Mouse (Mus musculus): Measurements from ENCODE around the gene Atp6v0d1. TPM values are rescaled to one million over a fixed set of nuclear protein-coding genes. Genes with fewer than 3 reads are reported as not detected.

Gene Atp6v0d1
- total RNA-seq, 2 experiments from 2014 or later, result 280 to 300 TPM

DNA sequence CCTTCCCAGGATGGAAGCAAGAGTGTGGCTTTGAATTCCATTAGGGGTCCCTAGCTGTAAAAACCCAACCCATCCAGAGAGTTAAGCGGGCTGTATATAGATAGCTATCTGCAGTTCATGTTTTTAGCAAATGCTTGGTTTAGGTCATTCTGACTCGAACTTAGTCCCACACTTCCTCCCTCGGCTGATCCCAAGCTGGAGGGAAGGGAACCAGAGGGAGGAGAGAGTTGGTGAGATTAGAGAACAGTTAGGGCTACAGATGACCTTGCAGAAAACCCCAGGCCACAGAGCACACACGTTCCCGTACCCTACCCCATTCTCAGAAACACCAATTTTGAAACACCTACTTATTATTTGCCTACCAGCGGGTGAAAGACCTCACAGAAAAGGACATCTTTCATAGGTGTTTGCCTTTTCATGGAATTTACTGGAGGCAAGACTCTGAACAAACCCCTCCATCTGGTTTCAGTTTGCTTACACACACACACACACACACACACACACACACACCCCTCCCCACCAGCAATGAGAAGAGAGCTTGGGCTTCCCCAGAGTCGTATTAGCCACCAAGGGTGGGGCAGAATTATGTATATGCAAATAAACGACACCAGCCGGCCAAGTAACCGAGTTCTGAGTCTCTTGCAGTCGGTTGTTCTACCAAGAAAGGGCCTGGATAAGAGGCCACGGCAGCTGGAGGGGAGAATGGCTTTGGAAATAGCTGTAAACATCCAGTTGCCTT, 55.7 kb downstream of the Atp6v0d1 start:
- no peak for DNase-seq (ENCODE audit: low spot score in 2 of 2)

DNA sequence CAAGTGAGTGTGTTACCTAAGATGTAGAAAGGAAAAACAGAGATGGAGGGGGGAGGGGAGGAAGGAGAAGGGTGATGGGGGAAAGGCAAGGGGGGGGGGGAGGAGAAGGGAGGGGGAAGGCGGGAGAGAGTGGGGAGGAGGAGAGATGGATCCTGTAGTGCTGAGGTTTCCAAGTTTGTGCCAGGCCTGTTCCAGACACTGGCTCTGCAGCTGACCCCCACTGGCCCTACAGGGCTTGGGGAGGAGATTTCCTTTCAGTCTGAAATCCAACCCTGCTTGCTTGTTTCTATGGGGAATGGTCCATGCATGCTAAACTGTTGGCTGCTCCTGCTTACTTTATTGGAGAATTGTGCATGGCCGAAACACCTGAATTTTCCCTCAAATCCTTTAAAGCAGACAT, 57.1 kb downstream of the Atp6v0d1 start:
- DNase-seq (ENCODE audit: low spot score in 2 of 2), result no peak

DNA sequence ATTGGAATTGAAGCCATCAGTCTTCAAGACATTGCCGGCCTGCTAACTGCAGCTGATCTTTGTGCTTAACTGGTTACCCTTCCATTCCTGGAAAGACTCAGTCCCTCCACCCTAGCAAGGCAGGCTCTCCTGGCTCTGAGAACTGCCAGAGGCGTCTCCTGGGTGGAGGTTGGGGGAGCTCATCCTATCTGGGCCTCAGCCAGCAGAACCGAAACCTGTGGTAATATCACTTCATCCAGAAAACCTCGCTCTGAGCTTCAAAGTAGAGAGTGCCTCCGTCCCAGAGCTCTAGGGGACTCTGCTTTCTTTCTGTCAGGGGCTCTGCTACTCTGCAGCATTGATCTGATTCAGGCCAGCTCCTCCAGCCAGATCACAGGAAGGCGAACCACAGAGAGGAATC, 58.9 kb downstream of the Atp6v0d1 start:
- no peak for DNase-seq (ENCODE audit: low spot score in 2 of 2)

DNA sequence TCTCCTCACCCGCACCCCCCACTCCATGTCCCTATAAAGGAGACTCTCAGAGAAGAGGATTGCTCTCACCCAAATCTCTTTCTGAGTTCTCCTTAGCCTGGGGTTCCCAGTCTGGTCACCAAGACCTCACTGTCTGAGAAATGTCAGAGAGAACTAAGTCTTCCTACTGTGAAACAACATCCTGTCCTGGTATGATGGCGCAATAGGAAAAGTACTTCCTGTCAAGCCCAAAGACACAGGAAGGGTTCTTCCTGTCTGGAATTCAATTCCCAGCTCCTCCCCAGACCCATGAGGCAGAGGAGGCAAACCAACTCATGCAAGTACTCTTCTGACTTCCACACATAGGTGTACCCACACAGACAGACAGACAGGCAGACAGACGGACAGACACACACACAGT, 61.2 kb downstream of the Atp6v0d1 start:
- no peak for DNase-seq (ENCODE audit: low spot score in 2 of 2)

DNA sequence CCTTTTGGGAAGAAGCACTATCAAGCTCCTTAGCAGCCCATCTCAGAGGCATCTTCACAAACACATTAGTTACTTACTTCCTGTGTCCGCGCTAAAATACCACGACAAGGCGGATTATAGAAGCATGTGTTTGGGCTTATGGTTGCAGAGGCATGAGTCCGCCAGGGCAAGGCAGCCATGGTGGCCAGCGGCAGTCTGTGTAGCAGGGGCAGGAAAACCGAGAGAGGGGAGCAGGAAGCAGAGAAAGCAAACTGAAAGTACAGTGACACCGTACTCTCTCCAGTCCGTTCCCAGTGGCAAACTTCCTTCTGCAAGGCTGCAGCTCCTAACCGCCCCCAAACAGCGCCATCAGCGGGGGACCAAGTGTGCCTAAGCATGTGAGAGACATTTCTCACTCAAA, 66.1 kb downstream of the Atp6v0d1 start:
- no peak for DNase-seq (ENCODE audit: low spot score in 2 of 2)

DNA sequence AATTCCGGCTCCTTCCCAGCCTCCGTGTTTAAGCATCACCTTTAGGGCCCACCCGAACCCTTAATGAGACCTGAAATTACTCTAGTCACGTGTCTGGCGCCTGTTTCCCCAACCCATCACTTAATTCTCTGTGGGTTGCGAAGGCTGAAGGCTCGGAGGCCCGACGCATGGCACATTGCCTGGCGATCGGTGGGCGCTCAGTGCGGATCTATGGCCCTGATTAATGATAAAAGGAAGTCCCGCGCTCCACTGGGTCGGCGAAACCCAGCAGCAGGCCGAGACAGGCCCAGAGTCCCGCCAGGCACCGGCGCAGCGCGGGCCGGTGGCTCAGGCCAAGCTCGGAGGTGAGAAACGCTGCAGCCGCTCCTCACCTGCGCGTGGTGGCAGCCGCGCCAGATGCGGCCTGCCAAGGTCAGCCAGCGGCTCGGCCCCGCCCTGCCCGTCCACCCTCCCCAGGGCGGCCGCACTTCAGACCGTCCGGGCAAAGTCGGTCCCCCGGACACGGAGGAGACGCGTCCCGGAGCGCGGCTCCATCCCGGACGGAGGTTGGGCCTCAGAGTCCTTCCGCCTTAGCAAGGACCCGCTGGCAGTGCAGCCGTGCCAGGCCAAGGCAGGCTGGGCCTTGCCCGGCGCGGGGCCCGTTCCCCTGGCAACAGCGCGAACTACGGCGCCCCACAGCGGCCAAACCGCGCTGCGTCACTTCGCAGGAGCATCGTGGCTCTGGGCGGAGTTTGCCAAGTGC, 69.2 kb downstream of the Atp6v0d1 start, which contains the start of gene Zdhhc1:
TSS of gene Zdhhc1 (minus strand) at position 464 of the 742 bp plus-strand sequence.
- peak; percentile 83 to 91 for DNase-seq (ENCODE audit: low spot score in 2 of 2)

DNA sequence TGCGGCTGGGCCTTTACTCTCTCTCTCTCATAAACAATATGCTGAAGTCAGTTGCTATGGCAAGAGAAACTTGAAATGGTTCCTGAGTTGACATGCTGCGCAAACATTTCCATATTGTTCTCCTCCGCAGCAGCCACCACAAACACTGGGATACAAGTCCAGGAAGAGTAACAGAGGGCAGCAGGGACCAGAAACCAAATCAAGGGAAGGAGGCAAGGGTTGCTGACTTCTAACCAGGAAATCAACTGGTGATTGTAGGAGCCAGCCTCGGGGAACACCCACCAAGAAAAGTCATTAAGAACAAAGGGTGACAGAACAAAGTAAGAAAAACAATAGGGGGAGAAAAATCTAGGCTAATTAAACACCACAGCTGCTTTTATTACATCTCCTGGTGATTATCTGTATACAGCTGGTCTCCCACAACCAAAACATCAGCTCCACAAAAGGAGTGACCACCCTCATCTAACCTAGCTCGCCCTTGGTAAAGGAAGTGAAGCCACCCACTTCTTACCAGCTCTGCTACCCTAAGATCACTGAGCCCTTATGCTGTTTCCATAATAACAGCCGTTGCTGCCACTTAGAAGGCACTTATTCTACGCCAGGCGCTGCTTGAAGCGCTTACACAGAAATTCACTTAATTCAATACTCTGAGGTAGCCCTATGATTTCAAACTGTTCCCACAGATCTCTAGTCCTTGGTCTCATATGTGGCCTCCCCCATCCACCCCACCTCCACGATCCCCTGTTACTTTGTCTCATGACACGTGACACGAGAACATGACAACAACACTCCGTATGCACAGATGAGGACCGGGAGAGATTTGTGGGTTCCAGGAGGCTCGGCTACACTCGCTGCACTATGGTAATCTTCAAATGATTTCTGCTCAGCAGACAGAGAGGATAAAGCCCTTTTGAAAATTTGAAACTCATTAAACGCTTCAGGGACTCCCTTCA, 70.2 kb downstream of the Atp6v0d1 start:
- no peak for DNase-seq (ENCODE audit: low spot score in 2 of 2)

DNA sequence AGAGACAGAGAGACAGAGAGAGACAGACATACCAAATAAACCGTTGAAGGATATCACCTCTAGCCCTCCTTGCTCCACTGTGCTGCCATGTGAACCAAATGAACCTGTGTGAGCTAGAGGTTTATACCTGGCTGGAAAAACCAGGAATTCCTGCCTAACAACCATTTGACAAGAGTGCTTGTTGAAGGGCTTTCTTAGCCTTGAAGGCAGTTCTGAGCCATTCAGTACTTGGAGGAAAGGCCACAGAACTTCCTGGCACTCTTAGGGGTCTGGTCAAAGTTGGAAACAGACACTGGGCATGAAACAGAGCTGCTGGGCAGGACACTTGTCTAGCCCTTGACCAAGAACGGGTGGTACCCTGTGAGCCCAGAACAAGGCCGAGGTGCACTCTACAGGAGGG, 71.3 kb downstream of the Atp6v0d1 start:
- no peak for DNase-seq (ENCODE audit: low spot score in 2 of 2)

DNA sequence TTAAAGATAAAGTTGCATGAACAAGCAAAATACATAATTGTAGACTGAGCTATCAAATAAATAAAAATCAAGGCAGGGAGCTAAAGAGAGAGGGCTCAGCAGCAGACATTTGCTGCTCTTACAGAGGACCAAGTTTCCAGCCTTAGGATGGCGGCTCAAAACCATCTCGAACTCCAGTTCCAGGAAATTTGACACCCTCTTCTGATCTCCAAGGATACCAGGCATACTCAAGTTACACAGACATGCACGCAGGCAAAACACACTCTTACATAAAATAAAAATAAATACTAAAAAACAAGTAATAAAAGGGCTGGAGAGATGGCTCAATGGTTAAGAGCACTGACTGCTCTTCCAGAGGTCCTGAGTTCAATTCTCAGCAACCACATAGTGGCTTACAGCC, 72.4 kb downstream of the Atp6v0d1 start:
- DNase-seq (ENCODE audit: low spot score in 2 of 2), result no peak

DNA sequence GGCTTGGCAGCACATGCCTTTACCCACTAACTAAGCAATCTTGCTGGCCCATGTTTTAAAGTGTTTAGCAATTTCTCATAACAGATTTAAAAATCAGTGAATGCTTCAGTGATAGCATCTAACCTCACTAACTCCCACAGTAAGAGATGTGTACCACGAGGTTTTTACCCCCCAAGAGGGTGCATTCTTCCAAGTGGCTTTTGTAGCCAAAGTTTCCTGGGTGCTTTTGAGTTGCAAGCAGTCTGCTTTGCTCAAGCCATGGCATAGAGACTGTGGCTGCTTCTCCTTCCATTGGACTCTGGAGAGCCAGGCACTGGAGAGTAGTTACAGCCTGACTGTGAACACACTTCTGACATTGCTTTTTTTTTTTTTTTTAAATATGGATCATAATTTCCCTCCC, 76.6 kb downstream of the Atp6v0d1 start:
- no peak for DNase-seq (ENCODE audit: low spot score in 2 of 2)

DNA sequence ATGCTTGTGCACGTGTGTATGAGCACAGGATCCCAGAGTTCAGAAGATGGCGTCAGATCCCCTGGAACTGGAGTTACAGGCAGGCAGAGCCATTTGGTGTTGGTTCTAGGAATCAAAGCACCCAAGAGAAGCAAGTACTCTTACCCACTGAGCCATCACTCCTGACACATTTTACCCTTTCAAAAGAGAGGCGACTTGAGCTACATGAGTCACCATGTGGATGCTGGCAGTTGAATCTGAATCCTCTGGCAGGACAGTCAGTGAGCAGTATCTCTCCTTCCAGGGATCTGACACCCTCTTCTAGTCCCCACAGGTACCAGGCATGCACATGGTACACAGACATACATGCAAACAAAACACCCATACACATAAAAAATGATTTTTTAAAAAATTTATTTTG, 77.8 kb downstream of the Atp6v0d1 start:
- no peak for DNase-seq (ENCODE audit: low spot score in 2 of 2)

DNA sequence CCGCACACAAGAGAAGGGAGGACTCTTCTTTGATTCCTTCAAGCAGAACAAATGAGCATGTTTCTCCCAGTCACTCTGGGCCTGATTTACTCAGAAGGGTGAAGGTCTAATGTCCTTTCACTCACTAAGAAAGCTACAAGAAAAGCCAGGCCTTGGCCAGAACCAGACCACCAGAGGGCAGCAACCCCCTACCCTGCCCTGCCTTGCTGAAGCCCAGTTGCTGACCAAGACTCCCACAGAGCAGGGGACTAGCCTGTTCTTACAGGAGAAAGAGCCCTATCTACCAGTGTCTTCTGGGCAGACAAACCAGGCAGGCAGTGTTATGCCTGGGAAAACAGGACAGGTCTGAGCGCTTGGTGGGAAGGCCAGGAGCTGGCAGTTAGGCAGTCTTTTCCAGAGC, 81.5 kb downstream of the Atp6v0d1 start:
- no peak for DNase-seq (ENCODE audit: low spot score in 2 of 2)

DNA sequence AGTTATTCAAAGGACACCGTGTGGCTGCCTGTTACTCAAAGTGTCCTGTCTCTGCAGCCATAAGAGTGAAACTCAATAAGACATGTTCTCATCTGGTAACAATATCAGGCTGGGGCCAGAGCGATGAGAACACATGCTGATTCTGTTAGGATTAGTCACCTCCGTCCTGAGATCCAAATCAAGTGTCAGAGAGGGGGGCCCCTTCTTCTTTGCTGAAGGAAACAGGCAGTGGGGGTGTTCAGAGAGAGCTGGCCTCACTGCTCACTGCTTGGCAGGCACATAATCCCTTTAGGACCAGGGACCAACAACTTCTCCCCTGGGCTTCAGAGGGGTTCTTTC, 81.8 kb downstream of the Atp6v0d1 start:
- DNase-seq (ENCODE audit: low spot score in 2 of 2), result no peak

DNA sequence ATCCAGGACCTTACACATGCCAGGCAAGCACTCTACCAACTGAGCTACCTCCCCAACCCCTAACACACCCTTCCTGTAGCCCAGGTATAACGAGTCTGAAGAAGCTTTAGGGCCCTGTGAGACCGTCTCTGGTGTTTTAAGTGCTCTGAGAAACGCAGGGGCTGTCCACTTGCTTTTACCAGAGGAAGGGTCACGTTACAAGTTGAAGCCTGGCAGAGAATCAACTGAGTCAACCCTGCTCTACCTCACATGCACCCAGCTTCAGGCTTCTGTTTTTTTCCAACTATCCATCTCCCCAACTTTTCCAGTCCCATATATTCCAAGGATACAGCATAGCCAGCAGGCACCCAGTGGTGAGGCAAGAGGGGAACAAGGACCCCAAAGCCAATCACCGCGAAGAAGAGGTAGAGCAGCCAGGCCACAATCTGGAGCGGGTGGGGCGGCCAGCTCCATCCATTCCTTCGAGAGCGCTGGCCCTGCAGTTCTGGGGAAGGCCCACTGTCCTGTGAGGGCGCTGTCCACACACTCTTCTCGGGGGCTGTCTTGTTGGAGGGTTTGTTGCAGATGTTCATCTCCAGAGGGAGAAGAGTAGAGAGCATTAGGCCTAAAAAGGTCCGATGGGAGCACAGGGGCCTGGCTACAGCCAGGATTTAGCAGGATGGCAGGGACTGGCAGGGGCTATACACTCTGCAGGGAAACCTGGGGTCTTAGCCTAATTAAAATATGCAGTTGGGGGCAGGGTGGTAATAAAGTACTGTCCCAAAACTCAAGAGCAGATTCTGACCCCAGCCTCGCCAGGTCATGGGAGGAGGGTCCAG, 82.4 kb downstream of the Atp6v0d1 start:
- DNase-seq (ENCODE audit: low spot score in 2 of 2), result no peak

DNA sequence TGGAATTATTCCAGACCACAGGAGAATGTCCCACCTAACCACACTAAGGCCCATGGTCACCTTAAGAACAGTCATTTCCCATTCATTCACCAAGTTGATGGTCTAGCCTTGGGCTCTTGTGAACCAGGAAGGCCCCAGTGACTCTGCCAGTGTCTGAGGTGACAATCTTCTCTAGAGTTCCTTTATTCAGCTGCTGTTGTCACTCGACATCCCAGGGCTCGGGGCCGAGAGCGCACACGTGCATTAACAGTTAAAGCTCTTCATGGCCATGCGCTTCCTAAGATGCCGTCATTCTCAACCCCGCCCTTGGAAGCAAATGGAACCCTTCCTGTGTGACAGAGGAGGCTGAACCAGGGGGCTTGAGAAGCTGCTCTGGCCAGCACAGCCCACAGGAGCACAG, 83.7 kb downstream of the Atp6v0d1 start:
- no peak for DNase-seq (ENCODE audit: low spot score in 2 of 2)

DNA sequence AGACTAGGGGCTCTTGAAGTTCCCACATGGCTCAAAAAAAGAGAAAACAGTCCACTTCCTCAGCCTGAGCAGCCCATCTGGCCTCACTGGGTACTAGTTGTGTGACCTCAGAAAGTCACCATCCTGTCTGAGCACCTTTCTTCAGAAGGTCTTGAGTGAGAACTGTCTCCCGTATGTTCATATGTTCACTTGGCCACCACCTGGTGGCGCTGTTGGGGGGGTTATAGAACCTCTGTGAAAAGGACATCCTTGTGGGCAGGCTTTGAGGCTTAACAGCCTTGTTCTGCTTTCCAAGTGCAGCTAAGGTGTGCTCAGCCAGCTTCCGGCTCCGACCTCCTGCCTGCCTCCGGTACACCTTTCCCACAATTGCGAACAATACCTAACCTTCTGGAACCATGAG, 84.4 kb downstream of the Atp6v0d1 start:
- no peak for DNase-seq (ENCODE audit: low spot score in 2 of 2)

DNA sequence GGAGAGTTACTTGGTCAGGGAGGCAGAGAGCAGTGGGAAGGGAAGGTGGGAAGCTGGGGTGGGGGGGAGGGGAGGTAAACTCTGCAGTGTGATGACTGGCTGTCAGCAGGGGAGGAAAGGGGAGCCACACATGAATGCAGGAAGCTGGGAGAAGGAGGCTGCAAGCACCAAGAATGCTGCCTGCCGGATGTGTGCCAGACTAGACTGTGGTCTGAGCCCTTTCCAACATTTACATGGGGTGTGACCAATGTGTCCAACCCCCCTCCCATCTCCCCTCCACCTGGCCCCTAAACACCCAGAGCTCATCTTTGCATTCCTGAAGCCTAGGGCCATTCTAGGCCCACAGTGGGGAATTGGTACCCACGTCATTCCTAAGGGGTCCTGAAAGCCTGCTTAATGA, 84.8 kb downstream of the Atp6v0d1 start:
- DNase-seq (ENCODE audit: low spot score in 2 of 2), result no peak

DNA sequence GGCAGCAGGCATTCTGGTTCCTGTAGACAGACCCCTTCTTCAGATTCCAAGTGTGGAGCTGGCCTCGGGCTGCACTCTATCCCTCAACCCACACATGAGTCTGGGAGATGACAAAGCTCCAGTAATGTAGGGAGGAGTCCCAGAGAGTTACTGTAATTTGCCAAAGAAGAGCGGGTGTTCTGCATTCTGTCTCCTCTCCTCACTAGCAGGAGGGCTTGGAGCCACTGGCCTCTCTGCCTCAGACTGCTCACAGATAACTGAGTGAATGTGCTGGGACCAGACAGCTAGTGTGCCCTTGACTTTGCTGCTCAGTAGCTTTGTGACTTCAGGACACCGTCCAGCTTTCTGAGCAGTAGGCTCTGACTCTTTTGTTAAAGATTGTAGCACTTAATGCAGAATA, 88.1 kb downstream of the Atp6v0d1 start:
- no peak for DNase-seq (ENCODE audit: low spot score in 2 of 2)

DNA sequence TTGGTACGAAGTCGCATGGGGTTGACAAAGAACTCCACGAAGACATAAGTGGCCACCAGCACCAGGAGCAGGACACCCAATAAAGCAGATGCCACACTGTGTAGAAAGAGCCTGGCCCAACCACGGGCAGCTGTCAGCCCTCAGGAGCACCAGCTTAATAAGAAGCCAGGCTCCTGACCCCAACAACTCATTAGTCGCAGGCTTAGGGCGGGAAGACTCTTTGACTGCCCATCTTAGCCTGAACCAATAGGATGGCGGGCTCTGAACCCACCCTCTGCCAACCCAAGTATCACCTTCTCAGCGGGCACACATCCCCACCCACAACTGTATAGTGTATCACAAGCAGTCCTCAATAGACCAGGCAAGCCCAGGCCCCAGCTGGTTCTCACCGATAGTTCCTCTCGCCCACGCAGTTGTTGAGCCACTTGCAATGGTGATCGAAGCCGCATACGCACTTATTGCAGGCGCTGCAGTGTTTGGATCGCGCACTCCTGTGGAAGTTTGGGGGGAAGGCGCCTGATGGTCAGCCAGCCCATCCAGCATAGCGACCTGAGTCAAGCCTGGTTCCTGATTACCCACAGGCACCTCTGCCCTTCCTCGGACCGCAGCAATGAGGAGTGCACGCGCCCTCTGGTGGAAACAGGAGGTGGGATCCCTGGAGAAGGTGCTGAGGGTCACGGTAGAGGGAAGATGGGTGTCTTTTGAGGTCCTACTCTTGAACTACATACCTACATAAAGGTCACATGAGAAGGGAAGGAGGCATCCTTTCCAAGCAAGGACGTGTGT, 89.0 kb downstream of the Atp6v0d1 start:
- DNase-seq (ENCODE audit: low spot score in 2 of 2), result no peak

DNA sequence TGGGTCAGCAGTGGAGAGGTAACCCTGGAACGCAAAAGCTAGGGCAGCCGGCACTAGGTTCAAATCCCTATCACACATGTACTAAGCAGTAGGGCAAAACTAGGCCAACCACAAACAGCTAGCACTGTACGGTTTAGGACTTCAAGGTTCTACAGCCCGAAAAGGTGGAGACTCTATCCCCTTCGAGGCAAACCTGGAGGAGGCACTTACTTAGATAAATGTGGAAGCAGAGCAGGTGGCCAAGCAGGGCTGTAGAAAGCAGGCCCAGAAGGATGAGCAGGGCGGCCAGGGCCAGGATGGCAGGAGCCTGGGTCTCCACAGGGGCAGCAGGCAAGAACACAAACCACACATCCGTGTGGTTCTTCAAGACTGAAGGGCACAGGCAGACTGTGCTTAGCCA, 89.7 kb downstream of the Atp6v0d1 start:
- no peak for DNase-seq (ENCODE audit: low spot score in 2 of 2)
